Mouse (Mus musculus) adrenal gland, postnatal 14 days (tissue): ENCODE results near the gene S100a2. TPM values are rescaled to one million over a fixed set of nuclear protein-coding genes. Genes with fewer than 3 reads are reported as not detected.

ENCODE experiments used
- DNase-seq: peaks from one replicate; pipeline ENCODE4 v3.0.0; 2021; ENCODE audit warnings: mixed read lengths
- total RNA-seq: library from RNA; stranded (reverse); gene quantifications from 2 replicates; pipeline ENCODE4 v1.2.3, GENCODE M21; 2021

S100a2 gene
- total RNA-seq, 1 experiment from 2014 or later: not detected

- no peak for DNase-seq
Measured at GRCm38 (mm10) chr3:90615911-90616310, 25.9 kb downstream of the S100a2 start.

DNA sequence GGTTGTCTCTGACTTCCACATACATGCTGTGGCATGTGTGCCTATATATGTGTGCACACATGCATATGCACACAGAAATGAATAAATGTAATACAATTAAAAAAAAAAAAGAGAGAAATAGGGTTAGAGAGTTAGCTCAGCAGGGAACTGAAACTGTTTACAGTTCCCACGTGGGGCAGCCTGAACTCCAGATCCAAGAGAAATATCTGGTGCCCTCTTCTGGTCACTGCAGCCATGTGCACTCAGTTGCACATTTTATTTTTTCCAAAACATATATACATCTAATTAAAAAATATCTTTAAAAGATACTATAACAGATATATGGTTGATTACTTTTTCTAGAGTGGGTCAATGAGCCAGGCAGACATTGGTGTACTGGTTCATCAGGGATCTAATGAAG is 27.5 kb downstream of the S100a2 start:
- DNase-seq: no peak

DNA sequence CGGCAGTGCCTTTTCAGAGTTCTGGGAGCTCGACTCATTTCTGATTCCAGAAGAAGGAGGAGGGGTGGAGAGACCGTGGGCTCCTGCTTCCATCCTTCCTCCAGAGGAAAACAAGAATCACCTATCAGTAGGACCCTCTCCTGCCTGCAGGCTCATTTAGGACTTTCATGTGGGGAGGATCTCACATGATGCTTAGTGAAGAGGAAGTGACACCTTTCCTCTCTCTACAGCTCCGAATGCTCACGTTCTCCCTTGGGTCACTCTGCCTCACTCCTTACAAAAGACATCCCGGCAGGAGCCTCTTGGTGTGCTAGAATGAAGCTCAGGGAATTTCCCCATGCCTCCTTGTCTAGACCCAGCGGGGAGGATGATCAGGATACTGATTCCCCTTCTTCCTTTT is 31.5 kb downstream of the S100a2 start:
- no peak for DNase-seq

DNA sequence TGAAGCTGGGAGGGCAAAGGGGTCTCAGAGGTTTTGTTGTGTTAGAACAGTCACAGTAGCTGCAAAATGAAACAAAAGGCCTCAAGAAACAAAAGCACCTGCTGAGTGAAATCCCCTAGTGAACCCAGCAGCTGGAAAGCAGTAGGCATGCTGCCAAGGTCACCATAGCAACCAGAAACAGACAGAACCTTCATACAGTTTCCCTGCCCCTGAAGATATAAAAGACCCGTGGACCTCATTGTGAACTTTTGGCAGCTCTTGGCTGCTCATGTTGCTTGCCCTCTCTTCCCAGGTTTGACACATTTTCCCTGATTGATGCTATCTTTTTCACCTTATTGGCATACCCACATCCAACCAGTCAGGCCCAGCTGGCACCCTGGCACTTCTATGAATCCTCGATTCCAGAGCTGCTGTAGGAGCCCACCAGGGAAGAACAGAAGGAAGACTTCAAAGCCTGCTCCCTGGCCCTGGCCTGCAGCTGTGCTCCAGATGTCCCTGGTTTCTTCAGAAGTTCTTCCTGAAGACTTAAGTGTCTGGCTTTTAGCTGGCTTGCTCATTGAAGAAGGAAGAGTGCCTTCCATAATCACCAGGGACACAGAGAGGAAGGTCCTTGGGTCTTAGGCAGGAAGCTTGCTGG is 33.5 kb downstream of the S100a2 start:
- DNase-seq: peak; percentile 80

GRCm38 (mm10) chr3:90625496-90625895 is 35.4 kb downstream of the S100a2 start:
- no peak for DNase-seq

- DNase-seq: no peak
Measured at GRCm38 (mm10) chr3:90626266-90627021, 36.4 kb downstream of the S100a2 start.

DNA sequence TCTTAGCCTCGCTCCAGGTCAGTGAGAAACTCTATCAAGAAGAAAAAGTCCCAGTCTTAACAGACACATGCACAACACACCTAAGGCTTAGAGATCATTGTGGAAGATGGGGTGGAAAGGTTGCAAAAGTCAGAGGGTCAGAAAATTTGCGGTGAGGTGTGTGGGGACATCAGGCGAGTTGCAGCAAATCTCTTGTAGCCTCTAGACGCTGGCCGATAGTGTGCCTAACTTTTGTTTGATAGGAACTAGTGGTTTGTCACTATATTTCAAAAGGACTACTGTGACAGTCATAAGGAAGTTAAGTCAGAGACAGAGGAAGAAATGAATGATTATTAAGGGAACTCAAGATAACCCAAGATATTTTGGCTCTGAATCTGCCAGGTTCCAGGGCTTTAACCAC is 37.3 kb downstream of the S100a2 start:
- DNase-seq: no peak

DNA sequence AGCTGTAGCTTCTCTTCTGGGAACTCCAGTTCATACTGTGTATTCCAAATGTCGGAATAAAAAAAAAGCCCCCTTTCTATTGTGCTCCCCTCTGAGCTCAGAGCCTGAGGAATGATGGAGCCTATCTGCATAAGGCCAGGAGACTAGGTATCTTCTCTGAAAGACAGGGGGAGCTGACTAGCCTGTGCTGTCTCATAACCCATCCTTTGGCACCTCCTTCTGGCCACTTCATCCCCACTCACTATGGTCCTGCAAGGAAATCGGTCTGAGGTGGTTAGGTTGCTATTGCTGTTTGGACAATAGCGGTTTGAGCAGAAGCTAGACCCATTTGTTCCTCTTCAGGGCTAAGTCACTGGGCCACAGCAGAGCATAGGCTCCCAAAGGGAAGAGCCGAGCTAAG is 37.8 kb downstream of the S100a2 start:
- DNase-seq: no peak

GRCm38 (mm10) chr3:90629298-90629697 is 39.3 kb downstream of the S100a2 start:
- no peak for DNase-seq

DNA sequence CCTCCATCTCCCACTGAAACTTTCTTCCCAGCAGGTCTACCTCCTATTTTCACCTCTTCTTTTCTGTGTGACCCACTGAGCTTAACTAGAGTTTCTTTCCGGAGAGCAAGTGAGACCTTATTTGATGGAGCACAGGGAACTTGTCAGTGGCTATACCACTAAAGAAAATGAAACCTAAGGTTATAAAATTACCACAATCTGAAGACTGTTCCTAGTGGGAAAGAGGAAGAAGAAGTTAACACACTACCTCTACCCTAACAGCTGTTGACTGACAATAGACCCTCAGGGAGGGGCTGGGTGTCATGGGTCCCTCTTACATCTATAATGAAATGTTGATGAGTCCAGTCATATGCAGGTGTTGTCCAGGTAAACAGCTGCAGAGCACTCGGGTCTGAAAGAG is 41.9 kb downstream of the S100a2 start:
- no peak for DNase-seq

GRCm38 (mm10) chr3:90638511-90639275 is 48.6 kb downstream of the S100a2 start:
- no peak for DNase-seq

DNA sequence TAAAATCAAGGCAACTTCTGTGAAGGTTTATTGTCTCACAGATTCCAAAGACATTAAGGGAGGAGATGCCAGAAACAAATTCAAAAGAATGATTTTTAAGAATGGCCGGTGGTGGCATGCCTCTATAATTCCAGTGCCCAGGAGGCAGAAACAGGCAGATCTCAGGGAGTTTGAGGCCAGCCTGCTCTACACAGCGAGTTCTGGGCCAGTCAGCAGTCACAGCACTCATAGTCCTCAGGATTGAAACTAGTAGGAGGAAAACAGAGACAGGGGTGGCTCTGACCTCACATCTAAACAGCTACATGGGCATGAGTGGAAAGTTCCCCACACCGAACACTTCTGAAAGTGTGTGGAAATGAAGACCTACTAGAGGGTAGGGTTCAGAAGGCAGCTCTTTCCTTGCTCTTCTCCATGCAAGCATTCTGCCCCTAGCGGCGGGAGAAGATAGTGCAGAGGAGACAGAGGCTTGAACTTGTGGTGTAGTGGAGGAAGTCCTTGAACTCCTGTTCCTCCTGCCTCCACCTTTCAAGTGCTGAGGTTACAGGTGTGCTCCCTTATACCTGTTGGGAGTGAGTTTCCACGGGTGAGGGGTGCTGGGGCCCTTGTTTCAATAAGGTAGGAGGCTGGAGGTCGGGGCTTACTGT is 49.6 kb downstream of the S100a2 start:
- DNase-seq: peak; percentile 28

- no peak for DNase-seq
Measured at GRCm38 (mm10) chr3:90640981-90641380, 50.9 kb downstream of the S100a2 start.

Other genes with a start within 250 kb of the S100a2 start
- 73.1 and 86.4 TPM in 2 replicates for gene Slc27a3, start 200.3 kb upstream of the S100a2 start, total RNA-seq
- gene Ints3, start 156.6 kb upstream of the S100a2 start, total RNA-seq: 59.5 and 62.4 TPM in 2 replicates
- gene Npr1, start 124.4 kb upstream of the S100a2 start, total RNA-seq: 120 and 132 TPM in 2 replicates
- 54.7 and 66.2 TPM in 2 replicates for gene Ilf2, start 114.1 kb upstream of the S100a2 start, total RNA-seq
- 46.1 and 49.2 TPM in 2 replicates for gene Snapin, start 99.2 kb upstream of the S100a2 start, total RNA-seq
- gene Chtop, start 80.7 kb upstream of the S100a2 start, total RNA-seq: 108 and 112 TPM in 2 replicates
- gene S100a1, start 75.9 kb upstream of the S100a2 start, total RNA-seq: 294 and 337 TPM in 2 replicates
- 75.0 and 84.7 TPM in 2 replicates for gene S100a13, start 75.8 kb upstream of the S100a2 start, total RNA-seq
- gene S100a14, start 63.4 kb upstream of the S100a2 start, total RNA-seq: 0.56 and 0.85 TPM in 2 replicates
- gene S100a16, start 53.0 kb upstream of the S100a2 start, total RNA-seq: 63.6 and 71.4 TPM in 2 replicates
- gene S100a3, start 29.7 kb upstream of the S100a2 start, total RNA-seq: not detected in 2 replicates
- not detected in 2 replicates for gene Gm42674, start 11.7 kb downstream of the S100a2 start, total RNA-seq
- 9.6 and 18.7 TPM in 2 replicates for gene S100a4, start 13.5 kb downstream of the S100a2 start, total RNA-seq
- not detected in 2 replicates for gene S100a5, start 18.3 kb downstream of the S100a2 start, total RNA-seq
- gene S100a6, start 22.6 kb downstream of the S100a2 start, total RNA-seq: 54.3 and 59.5 TPM in 2 replicates
- not detected in 2 replicates for gene S100a7a, start 63.8 kb downstream of the S100a2 start, total RNA-seq
- gene S100a8, start 78.7 kb downstream of the S100a2 start, total RNA-seq: 11.8 and 25.3 TPM in 2 replicates
- 12.2 and 30.5 TPM in 2 replicates for gene S100a9, start 105.5 kb downstream of the S100a2 start, total RNA-seq
- gene Pglyrp4, start 136.7 kb downstream of the S100a2 start, total RNA-seq: not detected in 2 replicates
- not detected in 2 replicates for gene Gm5849, start 187.6 kb downstream of the S100a2 start, total RNA-seq